Mouse (Mus musculus) cerebellum, postnatal 25 days (tissue): ENCODE results near the gene Vwa1.
"Not testable (repeated sequence)": the region's sequence is repeated elsewhere in the genome, so short reads cannot be mapped to it uniquely, and the experiment has no call there.

Experiments used
- DNase-seq, 2 experiments: peaks; one replicate each; pipeline ENCODE4 v3.0.0; 2021; ENCODE audit warnings: mixed read lengths in 2 of 2

The Vwa1 gene

DNA sequence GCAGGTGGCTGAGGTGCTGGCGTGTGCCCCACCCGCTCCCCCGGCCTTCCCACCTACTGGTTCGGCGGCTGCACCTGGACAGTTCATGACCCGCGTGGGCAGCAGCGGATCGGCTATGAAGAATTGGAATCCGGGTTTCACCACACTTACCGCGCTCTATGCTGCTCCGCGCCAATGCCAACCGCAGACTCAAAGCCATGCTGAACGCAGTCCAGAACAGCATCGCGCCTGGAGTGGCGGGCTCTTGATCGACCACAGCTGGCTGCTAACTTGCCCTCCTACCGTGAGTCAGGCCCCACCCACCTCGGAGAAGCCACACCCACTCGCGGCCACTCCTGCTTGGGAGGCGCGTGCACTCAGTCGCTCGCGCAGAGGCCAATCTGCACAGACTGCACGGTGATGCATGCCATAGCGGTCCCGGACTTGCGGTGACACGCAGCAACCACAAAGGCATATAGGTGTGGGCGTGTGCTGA is at the start of gene Vwa1:
Gene Vwa1, minus strand, starts transcription at position 419 of the 475 bp plus-strand sequence.
- DNase-seq = peak; percentile 88 to 93

DNA sequence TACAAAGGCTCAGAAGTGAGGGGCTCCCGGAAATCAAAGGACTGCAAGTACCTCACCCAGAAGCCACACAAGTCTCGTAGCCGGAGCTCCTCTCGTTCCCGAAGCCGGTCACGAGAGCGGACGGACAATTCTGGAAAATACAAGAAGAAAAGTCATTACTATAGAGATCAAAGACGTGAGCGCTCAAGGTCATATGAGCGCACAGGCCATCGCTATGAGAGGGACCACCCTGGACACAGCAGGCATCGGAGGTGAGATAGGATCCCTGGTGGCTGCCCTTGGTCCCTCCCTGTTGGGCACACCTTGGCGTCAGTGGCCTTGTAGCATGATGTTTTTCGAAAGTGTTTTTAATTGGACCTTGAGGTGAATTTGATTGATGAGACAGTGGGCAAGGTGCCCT is 48.9 kb upstream of the Vwa1 start:
- DNase-seq = no peak

DNA sequence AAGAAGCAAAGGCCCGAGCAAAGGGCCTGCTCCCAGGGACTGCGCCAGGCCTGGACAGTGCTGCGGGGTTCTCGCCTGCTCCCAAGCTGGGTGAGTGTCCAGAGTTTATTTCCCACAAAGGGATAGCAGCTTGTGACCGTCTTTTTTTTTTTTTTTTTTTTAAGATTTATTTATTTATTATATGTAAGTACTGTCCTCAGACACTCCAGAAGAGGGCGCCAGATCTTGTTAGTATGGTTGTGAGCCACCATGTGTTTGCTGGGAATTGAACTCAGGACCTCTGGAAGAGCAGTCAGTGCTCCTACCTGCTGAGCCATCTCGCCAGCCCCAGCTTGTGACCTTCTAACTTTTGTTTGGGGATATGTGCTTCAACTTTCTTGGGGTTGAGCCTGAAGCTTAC is 46.5 kb upstream of the Vwa1 start:
- DNase-seq = peak in 1 of 2 experiments; percentile 43

DNA sequence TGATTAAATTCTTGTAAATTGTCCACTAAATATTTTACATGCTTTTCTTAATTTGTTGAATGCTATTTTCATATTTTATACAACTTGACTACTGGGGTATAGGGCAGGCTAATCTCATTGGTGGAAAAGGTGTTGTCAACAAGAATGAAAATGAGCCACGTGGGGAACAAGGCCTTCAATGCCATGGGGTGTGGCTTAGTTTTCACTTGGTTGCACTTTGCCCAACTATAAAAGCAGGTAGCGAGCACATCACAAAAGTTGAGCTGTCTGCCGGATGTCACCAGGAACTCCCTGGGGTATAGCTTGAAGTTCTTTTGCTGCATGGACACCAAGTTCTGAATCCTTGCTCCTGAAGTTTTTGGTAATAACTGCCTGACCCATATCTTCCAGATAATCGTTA is 43.0 kb upstream of the Vwa1 start:
- no peak for DNase-seq

DNA sequence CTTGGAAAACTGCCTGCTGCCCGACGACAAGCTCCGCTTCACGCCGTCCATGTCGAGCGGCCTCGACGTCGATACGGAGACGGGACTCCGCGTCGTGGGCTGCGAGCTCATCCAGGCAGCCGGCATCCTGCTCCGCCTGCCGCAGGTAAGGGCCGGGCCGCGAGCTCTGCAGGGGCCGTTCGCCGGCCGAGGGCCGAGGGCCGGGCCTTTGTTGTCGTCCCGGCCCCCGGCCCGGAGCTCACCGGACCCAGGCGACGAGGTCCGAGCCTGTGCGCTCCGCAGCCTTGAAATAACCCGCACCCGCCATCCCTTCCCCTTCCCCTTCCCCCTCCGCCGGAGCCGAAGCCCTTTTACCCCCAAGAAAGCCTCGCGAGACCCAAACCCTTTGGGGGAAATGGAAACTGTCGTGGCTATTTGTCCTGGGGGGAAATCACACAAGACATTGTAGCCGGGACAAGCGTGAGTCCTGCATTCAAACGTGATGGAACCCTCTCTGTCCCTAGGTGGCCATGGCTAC is 38.2 kb upstream of the Vwa1 start:
- DNase-seq = no peak

DNA sequence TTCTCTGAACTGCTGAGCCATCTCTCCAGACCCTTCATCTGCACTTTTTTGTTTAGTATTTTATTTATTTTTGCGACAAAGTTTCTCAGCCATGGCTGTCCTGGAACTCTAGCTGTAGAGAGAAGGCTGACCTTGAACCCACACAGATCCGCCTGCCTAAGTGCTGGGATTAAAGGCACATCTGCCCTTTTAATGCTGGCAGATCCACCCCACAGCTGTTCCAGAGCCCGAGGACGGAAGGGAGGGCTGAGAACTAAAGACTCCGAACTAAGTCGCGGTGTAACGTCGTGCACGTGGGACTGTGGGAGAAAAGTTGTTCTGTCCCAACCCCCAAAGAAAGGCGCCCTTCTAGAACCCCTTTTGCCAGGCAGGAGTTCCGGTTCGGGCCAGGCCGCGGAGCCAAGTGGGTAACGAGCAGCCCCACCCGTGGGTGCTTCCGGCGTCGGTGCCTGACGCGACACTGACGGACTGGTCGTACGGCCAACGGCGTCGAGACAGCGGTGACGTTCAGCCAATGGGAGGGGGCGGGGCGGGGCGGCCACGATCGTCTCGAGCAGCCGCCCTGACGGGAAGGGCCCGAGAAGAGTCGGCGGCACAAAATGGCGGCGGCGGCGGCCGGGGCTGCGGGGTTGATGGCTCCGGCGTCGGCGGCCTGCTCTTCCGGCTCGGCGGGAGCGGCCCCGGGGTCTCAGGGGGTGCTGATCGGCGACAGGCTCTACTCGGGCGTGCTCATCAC is 37.6 kb upstream of the Vwa1 start, which contains the start of gene Ccnl2:
Gene Ccnl2, plus strand, starts transcription at position 561 of the 736 bp plus-strand sequence.
- peak; percentile 92 to 96 for DNase-seq

DNA sequence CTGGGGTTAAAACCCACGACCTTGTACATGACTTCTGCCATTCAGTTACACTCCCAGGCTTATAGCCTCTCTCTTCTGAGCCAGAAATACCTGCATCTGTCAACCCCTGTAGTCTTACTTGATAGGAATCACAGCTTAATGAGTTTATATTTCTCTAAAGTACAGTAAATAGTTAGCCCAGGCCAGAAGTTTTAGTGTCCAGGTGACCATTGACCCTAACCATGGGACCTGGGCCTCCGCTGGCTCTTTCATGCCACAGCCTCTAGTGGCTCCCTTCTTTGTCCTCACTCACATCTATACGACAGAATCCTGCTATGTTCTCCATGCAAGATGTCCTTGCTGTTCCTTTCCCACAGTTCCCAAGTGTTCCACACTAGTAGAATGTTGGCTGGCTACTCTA is 33.3 kb upstream of the Vwa1 start:
- no peak for DNase-seq

DNA sequence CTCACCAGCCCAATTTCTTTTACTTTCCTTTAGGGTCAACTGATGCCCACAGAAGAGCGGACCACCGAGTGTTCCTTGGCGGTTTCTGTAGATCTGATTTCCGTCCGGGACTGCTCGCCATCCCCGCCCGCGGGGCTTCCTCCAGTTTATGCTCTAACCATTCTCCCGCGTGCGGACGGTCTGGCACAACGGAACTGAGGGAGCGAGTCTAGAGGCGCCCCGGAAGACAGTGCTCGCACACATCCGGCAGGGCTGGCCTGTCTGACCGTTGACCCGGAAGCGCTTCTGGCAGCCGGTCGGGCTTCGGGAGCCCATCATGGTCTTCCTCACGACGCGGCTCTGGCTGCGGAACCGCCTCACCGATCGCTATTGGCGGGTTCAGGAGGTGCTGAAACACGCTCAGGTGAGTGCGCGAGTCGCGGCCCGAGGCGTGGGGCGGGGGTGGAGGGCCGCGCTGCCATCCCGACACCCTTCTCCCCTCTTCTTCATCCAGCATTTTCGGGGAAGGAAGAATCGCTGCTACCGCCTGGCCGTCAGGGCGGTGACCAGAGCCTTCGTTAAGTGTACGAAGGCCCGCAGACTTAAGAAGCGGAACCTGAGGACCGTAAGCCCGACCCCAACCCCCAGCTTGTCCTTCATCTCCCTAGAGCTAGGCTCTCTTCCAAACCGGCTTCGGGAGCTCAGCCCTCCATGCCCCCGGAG is 29.0 kb upstream of the Vwa1 start:
- DNase-seq = peak; percentile 98

DNA sequence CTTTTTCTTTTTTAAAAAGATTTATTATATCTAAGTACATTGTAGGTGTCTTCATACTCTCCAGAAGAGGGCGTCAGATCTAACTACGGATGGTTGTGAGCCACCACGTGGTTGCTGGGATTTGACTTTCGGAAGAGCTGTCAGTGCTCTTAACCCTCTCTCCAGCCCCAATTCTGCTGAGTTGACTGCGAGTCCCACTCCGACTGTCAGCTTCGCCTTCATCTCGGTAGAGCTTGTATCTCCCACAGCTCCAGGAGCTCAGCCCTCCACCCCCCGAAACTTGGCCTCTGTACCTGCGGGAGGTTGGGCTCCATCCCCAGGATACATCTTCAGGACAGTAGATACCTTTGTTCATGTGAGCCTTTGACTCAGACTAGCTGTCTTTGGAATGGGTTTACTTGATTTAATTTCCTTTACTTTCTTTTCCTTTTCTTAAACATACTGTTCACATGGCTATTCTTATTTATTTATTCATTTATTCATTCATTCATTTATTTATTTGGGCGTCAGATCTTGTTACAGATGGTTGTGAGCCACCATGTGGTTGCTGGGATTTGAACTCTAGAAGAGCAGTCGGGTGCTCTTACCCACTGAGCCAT is 28.3 kb upstream of the Vwa1 start, which contains the start of gene Mrpl20:
Gene Mrpl20, plus strand, starts transcription at position 138 of the 599 bp plus-strand sequence.
- DNase-seq = peak in 1 of 2 experiments; percentile 25

DNA sequence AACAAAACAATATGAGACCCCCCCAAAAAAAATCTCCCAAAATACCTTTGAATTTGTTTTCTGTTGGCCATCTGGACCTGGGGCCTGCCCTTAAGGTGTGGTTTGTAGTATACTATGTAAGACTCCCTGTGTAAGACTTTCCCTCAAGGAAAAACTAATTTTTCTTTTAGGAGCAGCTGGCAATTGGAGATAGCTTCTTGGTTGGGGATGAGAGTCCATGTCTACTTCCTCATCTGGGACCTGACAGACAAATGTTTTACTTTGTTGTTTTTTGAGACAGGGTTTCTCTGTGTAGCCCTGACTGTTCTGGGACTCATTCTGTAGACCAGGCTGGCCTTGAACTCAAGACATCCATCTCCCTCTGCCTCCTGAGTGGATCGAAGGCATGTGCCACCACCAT is 27.6 kb upstream of the Vwa1 start:
- DNase-seq = no peak

DNA sequence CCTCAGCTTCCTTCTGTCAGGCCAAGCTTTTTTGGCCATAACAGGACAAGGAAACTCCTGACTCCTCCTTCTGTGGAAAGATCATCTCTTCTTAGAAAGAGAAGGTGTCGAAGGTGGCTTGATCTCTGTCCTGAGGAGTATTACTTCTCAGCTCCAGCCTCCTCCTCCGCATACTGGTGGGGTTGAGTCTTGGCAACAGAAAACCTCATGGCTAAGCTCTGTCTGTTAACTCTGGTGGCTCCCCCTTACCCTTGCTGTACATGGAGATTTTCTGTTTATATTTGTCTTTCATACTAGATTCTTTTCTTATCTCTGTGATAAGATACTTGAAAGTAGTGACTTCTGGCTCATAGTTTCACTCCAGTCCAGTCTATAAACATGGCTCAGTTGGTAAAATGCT is 19.2 kb upstream of the Vwa1 start:
- DNase-seq = no peak

DNA sequence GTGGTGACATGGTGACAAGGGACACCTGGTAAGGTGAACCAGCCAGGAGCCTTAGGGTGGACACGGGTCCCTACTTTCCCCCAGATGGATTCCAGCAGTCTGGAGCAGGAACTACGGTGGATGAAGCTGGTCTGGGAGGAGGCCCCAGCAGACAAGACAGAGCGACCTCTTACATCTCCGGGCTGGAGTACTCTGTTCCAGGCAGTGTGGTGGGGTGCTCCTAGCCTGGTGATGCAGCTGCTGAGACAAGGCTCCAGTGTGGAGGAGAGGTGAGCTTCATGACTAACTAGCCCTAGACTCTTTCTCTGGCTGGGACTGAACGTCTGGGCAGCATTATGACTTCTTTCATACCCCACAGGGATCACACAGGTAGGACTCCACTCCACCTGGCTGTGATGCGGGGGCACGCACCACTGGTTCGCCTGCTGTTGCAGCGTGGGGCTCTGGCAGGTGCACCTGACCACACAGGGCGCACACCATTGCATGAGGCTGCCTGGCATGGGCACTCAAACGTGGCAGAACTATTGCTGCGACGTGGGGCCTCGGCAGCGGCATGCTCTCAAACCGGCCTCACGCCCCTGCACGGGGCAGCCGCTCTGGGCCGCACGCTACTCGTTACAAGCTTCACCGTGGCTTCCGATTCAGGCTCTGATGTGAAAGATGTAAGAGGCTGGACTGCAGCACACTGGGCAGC is 16.9 kb upstream of the Vwa1 start:
- DNase-seq = no peak

DNA sequence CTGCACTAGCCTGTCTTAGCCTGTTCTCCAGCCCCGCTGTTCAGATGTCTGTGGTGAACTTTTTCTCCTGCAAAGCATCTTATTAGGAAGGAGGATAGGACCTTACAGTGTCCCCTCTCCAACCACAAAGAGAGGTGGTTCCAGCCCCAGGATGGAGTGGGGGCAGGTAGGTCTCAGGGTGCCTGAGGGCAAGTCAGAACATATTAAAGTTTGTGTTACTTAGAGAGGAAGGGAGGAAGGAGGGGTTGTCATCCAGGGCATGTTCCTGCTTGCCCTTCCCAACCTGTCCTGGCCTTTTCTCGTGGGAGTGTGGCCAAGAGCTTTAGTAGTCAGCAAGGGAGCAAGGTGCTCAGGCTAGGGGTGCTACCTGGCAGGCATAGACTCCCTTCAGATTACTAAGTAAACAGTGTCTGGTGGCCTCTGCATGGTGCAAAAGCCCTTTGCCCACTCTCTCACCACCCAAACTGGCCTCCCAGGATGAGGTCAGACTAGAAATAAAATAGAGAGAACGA is 16.2 kb upstream of the Vwa1 start:
- DNase-seq = no peak

DNA sequence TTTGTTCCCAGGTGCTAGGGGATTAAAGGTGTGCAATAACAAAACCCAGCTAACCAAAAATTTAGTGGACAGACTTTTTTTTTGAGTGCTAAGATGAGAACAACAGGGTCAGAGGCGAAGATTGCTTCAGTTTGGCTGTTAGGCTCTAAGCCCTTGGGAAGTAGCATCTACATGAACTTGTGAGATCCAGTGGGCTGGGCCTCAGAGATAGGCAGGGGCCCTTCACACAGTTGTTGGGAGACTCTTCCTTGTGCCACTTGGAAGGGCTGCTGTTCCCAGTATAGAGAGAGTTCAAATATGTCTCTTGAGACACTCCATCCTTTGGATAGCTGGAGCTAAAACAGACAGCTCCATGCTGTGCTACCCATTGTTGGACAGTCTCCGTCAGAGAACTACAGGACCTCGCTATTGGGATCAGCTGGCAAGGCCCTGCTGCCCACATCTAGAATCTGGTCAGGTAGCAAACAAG is 15.6 kb upstream of the Vwa1 start, which contains the start of gene Ankrd65:
Gene Ankrd65, plus strand, starts transcription at position 419 of the 469 bp plus-strand sequence.
- DNase-seq = no peak

DNA sequence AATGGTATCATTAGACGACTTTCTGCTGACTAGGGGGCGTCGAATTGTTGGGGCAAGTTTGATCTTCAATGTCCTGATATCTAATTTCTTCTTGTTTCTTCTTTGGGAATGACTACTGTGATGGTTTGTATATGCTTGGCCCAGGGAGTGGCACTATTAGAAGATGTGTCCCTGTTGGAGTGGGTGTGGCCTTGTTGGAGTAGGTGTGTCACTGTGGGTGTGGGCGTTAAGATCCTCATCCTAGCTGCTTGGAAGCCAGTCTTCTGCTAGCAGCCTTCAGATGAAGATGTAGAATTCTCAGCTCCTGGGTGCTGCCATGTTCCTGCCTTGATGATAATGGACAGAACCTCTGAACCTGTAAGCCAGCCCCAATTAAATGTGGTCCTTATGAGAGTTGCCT is 14.3 kb upstream of the Vwa1 start:
- DNase-seq = not testable (repeated sequence)

DNA sequence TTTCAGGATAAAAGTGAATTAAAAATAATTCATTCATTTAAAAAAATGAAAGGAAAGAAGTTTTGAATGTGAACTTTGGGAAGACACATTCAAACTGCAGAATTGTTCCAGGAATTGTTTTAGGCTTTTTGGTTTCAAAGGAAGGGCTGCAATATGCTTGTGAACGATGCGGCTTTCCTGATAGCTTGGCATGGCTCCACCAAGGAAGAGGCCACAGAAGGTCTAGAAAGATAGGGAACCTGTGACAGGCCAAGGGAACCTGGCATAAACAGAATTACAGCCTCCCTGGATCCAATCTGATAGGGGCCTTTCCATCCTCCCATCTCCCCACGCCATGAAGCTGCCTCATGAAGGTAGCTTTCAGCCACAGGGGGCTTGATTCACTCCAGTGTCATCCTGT is 13.8 kb upstream of the Vwa1 start:
- no peak for DNase-seq

DNA sequence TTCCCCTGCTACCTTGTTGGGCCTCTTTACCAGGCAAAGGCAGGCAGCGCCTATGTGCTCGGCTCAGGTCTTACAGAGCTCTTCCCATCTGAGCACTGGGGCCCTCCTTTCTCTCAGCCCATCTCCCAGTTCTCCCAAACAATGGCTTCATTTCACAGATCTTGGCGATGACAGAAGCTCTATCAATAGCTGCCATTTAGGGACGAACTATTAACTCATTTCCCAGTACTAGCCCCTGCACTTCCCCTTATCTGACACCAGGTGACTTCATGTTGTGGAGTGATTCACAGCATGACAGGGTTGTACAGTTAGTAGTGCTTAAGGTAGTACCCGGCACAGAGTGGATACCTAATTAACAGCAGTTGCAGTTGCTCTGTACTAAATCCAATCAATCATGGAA is 11.3 kb upstream of the Vwa1 start, which contains the start of gene Tmem88b:
Gene Tmem88b, minus strand, starts transcription at position 56 of the 400 bp plus-strand sequence.
- no peak for DNase-seq

DNA sequence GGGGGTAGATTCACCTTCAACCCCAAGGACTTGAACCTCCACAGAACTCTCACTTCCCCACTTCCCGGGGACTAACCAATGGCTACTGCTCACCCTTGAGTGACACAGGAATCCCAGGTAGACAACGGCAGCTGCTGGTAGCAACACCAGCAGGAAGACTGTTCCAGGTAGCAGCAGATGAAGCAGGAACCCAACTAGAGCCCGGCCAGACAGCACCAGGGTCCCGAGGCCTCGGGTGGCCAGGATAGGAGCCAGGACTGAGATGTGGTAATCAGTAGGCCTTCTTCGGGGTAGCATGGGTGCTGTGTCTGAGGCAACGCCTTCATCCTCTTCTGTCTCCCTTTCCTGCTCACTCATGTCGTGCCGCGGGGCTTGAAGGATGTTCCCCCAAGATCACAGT is 10.7 kb upstream of the Vwa1 start:
- no peak for DNase-seq

DNA sequence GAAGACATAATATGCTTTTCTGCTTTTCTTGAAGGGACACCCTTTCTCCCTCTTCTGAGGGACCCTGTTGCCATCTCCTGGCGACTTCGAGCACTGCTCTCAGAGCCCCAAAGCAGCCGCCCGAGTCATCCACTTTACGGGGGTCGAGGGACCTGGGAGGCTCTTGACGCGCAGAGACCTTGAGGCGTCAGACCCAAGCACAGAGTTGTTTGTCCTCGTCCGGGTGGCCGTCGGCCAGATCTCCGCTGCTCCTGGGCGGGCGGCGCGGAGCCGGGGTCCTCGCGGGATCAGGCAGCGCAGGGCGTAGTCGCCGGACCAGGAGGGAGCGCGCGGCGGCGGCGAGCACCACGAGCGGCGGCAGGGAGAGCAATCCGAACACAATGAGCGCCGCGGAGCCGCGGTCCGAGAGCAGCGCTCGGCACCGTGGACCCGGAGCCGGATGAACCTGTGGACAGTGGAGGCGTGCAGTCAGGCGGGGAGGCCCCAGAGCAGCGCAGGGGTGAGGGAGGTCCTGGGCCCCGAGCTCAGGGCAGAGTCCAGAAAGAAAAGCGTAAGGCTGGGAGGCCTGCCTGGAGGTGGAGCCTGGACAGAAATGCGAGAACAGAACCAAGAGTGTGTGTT is 9.7 kb upstream of the Vwa1 start:
- DNase-seq = peak; percentile 87 to 90

DNA sequence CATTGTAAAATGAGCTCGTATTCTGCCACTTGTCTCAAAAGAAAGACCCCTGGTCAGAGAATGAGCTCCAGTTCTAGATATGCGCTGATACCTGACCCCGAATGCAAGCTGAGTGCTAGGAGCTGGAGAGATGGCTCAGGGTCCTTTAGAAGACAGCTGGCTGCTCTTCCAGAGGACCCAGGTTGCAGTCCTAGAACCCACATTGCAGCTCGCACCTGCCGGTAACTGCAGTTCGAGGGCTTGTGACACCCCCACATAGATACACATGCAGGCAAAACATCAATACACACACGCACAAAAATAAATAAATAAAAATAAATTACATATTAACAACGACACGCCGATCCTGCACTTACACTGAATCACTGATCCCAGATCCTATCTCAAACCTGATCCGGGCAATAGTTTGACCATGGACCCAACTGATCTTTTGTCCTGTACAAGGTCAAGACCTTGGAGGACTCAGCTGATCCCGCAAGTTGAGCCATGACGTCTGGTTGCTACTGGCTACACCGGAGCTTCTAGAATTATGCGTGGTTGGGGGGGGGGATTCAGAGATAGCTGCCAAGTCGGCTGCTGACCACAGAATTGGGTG is 9.1 kb upstream of the Vwa1 start:
- DNase-seq = peak; percentile 44 to 47

DNA sequence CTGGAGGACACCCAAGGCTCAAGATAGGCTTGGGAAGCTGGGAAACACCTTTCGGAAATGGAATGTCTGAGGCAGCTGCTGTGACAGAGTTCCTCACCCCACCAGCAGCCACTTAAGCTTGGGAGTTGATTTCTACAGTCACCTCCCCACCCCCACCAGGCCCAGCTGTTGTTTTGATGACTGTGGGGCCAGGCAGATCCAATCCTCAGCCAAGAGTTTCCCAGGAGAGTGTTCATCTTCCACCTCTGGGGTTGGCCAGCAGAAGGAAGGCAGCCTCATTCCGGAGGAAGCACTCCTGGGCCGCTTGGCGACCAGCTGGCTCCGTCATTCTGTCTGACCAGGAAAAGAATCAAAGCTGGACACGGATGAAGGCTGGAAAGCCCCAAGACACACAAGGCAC is 6.4 kb upstream of the Vwa1 start:
- DNase-seq = peak in 1 of 2 experiments; percentile 36
